Mouse (Mus musculus) frontal cortex, postnatal 14 days (tissue): ENCODE data around the gene Tab2.
A peak's percentile ranks its signal among the peaks of the same experiment; 100 is the strongest.

Source experiments
- DNase-seq, 2 experiments: peaks; one replicate each; pipeline ENCODE4 v3.0.0; 2022; ENCODE audit warnings: low spot score in 2 of 2

Gene Tab2

GRCm38 (mm10) chr10:7956228-7957001 lies at the start of gene Tab2:
TSS of gene Tab2 (minus strand) at chr10:7956230.
- DNase-seq: peak; percentile 80 to 87

GRCm38 (mm10) chr10:7992258-7992919 lies 36.4 kb upstream of the Tab2 start:
- DNase-seq: no peak

GRCm38 (mm10) chr10:7991596-7991995 lies 35.6 kb upstream of the Tab2 start:
- no peak for DNase-seq

- DNase-seq: no peak
Measured at GRCm38 (mm10) chr10:7987521-7987920, 31.5 kb upstream of the Tab2 start.

GRCm38 (mm10) chr10:7976462-7976861 lies 20.4 kb upstream of the Tab2 start:
- no peak for DNase-seq

- no peak for DNase-seq
Measured at GRCm38 (mm10) chr10:7968747-7969280, 12.8 kb upstream of the Tab2 start.

GRCm38 (mm10) chr10:7967096-7967495 lies 11.1 kb upstream of the Tab2 start:
- no peak for DNase-seq

- DNase-seq: peak in 1 of 2 experiments; percentile 18
Measured at GRCm38 (mm10) chr10:7959073-7959472, 3.0 kb upstream of the Tab2 start.

- peak in 1 of 2 experiments; percentile 22 for DNase-seq
Measured at GRCm38 (mm10) chr10:7955634-7956121, 352 bp downstream of the Tab2 start.

GRCm38 (mm10) chr10:7954989-7955633 lies 919 bp downstream of the Tab2 start:
- DNase-seq: peak; percentile 30 to 34

- DNase-seq: peak in 1 of 2 experiments; percentile 10
Measured at GRCm38 (mm10) chr10:7954627-7954988, 1.4 kb downstream of the Tab2 start.

- no peak for DNase-seq
Measured at GRCm38 (mm10) chr10:7943006-7943405, 13.0 kb downstream of the Tab2 start.

- no peak for DNase-seq
Measured at GRCm38 (mm10) chr10:7936556-7937192, 19.4 kb downstream of the Tab2 start.

GRCm38 (mm10) chr10:7932958-7933357 lies 23.1 kb downstream of the Tab2 start:
- DNase-seq: no peak

GRCm38 (mm10) chr10:7928996-7929395 lies 27.0 kb downstream of the Tab2 start:
- DNase-seq: no peak

GRCm38 (mm10) chr10:7925481-7925880 lies 30.5 kb downstream of the Tab2 start:
- no peak for DNase-seq

GRCm38 (mm10) chr10:7923433-7923832 lies 32.6 kb downstream of the Tab2 start:
- DNase-seq: no peak

GRCm38 (mm10) chr10:7911268-7911667 lies 44.8 kb downstream of the Tab2 start:
- DNase-seq: no peak

GRCm38 (mm10) chr10:7907151-7907550 lies 48.9 kb downstream of the Tab2 start:
- DNase-seq: no peak

GRCm38 (mm10) chr10:7904157-7904556 lies 51.9 kb downstream of the Tab2 start:
- DNase-seq: no peak

GRCm38 (mm10) chr10:7900719-7901627 lies 55.1 kb downstream of the Tab2 start:
- DNase-seq: no peak
